Mouse (Mus musculus) olfactory bulb, adult 2 months (tissue): Measurements from ENCODE around the gene Itga3. TPM values are rescaled to one million over a fixed set of nuclear protein-coding genes. Genes with fewer than 3 reads are reported as not detected.

ENCODE experiments used
- H3K27ac ChIP-seq: fragments of 200-500 bp; 2 replicates; pipeline ENCODE4 v1.5.1; 2012; ENCODE audit warnings: low read depth, low read length; ENCODE audit not compliant: insufficient read depth
- H3K4me1 ChIP-seq: fragments of 200-500 bp; 2 replicates; pipeline ENCODE4 v1.6.1; 2012; ENCODE audit warnings: low read length; ENCODE audit not compliant: control insufficient read depth, insufficient read depth
- H3K4me3 ChIP-seq: fragments of 200-500 bp; 2 replicates; pipeline ENCODE4 v1.5.1; 2012; ENCODE audit warnings: mild to moderate bottlenecking, low read depth, low read length, moderate library complexity; ENCODE audit not compliant: insufficient read depth
- CTCF ChIP-seq: fragments of 200-500 bp; IDR thresholded peaks from 2 replicates; pipeline ENCODE4 v1.5.1; 2012; ENCODE audit warnings: low read depth, mild to moderate bottlenecking, low read length, moderate library complexity; ENCODE audit not compliant: insufficient read depth
- POLR2A ChIP-seq: fragments of 200-500 bp; IDR thresholded peaks from 2 replicates; pipeline ENCODE4 v1.6.1; 2012; ENCODE audit warnings: mild to moderate bottlenecking, low read depth, low read length, moderate library complexity; ENCODE audit not compliant: insufficient read depth
- WGBS: fragments of 180-500 bp; shearing (Covaris S2); methylation state at CpG from one replicate; pipeline ENCODE4 v1.1.7; 2018; 5-methylcytosine and 5-hydroxymethylcytosine counted together
- polyA plus RNA-seq: library from polyadenylated mRNA; stranded (reverse); fragments of >200 nt; gene quantifications from 2 replicates; pipeline ENCODE4 v1.2.4, GENCODE M21; 2012; ENCODE audit warnings: low replicate concordance; ENCODE audit not compliant: missing spikeins, insufficient read depth, insufficient read length

Gene Itga3
- polyA plus RNA-seq, 1 experiment: not detected

GRCm38 (mm10) chr11:95006525-95007219 lies 69.9 kb downstream of the Itga3 start:
- TF ChIP-seq CTCF (no peak), POLR2A (no peak)
- peak overlapping the region; percentile 45; the same call in 1 of the 2 replicates for H3K27ac ChIP-seq
- H3K4me3 ChIP-seq: no peak overlapping the region; the same call in 1 of the 2 replicates
- WGBS: 2% methylated on average over 27 of the region's 27 CpGs
- H3K4me1 ChIP-seq: peaks cover 36% of the 10 kb centered on the region

- 42% methylated on average over 4 of the region's 4 CpGs for WGBS
- TF ChIP-seq POLR2A (no peak), CTCF (no peak)
- no peak overlapping the region for H3K4me3 ChIP-seq
- no peak overlapping the region for H3K27ac ChIP-seq
- peaks cover 35% of the 10 kb centered on the region for H3K4me1 ChIP-seq
These were observed 70.6 kb downstream of the Itga3 start for GRCm38 (mm10) chr11:95006038-95006437.

- 66% methylated on average over 6 of the region's 6 CpGs for WGBS
- Histone ChIP-seq H3K4me3 (no peak overlapping the region), H3K4me1 (peaks cover 45% of the 10 kb centered on the region), H3K27ac (no peak overlapping the region)
- TF ChIP-seq POLR2A (no peak), CTCF (no peak)
These were observed 71.7 kb downstream of the Itga3 start for GRCm38 (mm10) chr11:95004937-95005198.

- H3K4me1 ChIP-seq: peaks cover 46% of the 10 kb centered on the region
- H3K4me3 ChIP-seq: no peak overlapping the region
- H3K27ac ChIP-seq: no peak overlapping the region
- TF ChIP-seq POLR2A: no peak
- TF ChIP-seq CTCF: no peak
- WGBS: 78% methylated on average over 12 of the region's 12 CpGs
These were observed 72.3 kb downstream of the Itga3 start for GRCm38 (mm10) chr11:95004136-95004936.

- TF ChIP-seq CTCF (no peak), POLR2A (0 out of 2 replicates have a peak, but pooled peaks have one; percentile 18)
- WGBS: 91% methylated on average over 8 of the region's 8 CpGs
- Histone ChIP-seq H3K4me3 (no peak overlapping the region), H3K4me1 (peaks cover 51% of the 10 kb centered on the region), H3K27ac (no peak overlapping the region)
These were observed 73.9 kb downstream of the Itga3 start for GRCm38 (mm10) chr11:95002705-95003104.

GRCm38 (mm10) chr11:95001584-95002347 lies 74.8 kb downstream of the Itga3 start:
- TF ChIP-seq POLR2A: no peak
- no peak for TF ChIP-seq CTCF
- Histone ChIP-seq H3K27ac (no peak overlapping the region), H3K4me3 (no peak overlapping the region), H3K4me1 (peaks cover 56% of the 10 kb centered on the region)
- 89% methylated on average over 21 of the region's 21 CpGs for WGBS

- Histone ChIP-seq H3K4me3 (no peak overlapping the region), H3K4me1 (peaks cover 56% of the 10 kb centered on the region), H3K27ac (0 out of 2 replicates have a peak overlapping the region, but pooled peaks have one; percentile 1)
- TF ChIP-seq POLR2A (no peak), CTCF (peak; percentile 5; the same call in 1 of the 2 replicates)
- 3% methylated on average over 8 of the region's 8 CpGs for WGBS
These were observed 75.5 kb downstream of the Itga3 start for GRCm38 (mm10) chr11:95001058-95001457.

GRCm38 (mm10) chr11:95000548-95000947 lies 76.1 kb downstream of the Itga3 start:
- TF ChIP-seq CTCF (no peak), POLR2A (no peak)
- H3K4me1 ChIP-seq: peaks cover 56% of the 10 kb centered on the region

More at GRCm38 (mm10) chr11:95000548-95000947, 76.1 kb downstream of the Itga3 start:
- WGBS: 37% methylated on average over 4 of the region's 4 CpGs
- no peak overlapping the region for H3K4me3 ChIP-seq
- H3K27ac ChIP-seq: 0 out of 2 replicates have a peak overlapping the region, but pooled peaks have one; percentile 1
